Mouse (Mus musculus) CH12.LX (cell line): ENCODE results near the gene B3gat3.

Experiments
- BHLHE40 ChIP-seq: IDR thresholded peaks from 2 replicates; pipeline ENCODE4 v1.6.1; 2011; ENCODE audit warnings: mild to moderate bottlenecking, low read depth, low read length, improper control_type of control experiment
- CTCF ChIP-seq, 2 experiments: IDR thresholded peaks in 1 of 2; conservative IDR thresholded peaks in 1 of 2; 2 replicates each; pipeline ENCODE4 v1.5.1; 2011 to 2012; ENCODE audit warnings: low read depth in 2 of 2, low read length in 2 of 2, improper control_type of control experiment in 1 of 2, inconsistent platforms in 1 of 2, mild to moderate bottlenecking in 1 of 2, moderate library complexity in 1 of 2
- EP300 ChIP-seq: IDR thresholded peaks from 2 replicates; pipeline ENCODE4 v1.6.1; 2011; ENCODE audit warnings: low read length, improper control_type of control experiment
- GABPA ChIP-seq: IDR thresholded peaks from 2 replicates; pipeline ENCODE4 v1.6.1; 2012; ENCODE audit warnings: low read depth, low read length, improper control_type of control experiment, inconsistent platforms; ENCODE audit not compliant: insufficient replicate concordance
- JUND ChIP-seq: conservative IDR thresholded peaks from 2 replicates; pipeline ENCODE4 v1.6.1; 2011; ENCODE audit warnings: low read depth, low read length, improper control_type of control experiment
- MAFK ChIP-seq: IDR thresholded peaks from 2 replicates; pipeline ENCODE4 v1.6.1; 2011; ENCODE audit warnings: low read length, improper control_type of control experiment; ENCODE audit not compliant: insufficient replicate concordance
- MAZ ChIP-seq: IDR thresholded peaks from 2 replicates; pipeline ENCODE4 v1.6.1; 2012; ENCODE audit warnings: low read depth, mild to moderate bottlenecking, inconsistent platforms, low read length, improper control_type of control experiment, moderate library complexity
- NELFE ChIP-seq: IDR thresholded peaks from 2 replicates; pipeline ENCODE4 v1.6.1; 2011; ENCODE audit warnings: low read depth, low read length, improper control_type of control experiment
- POLR2A ChIP-seq: IDR thresholded peaks from 2 replicates; pipeline ENCODE4 v1.6.1; 2011; ENCODE audit warnings: low read depth, mild to moderate bottlenecking, improper control_type of control experiment, low read length
- RAD21 ChIP-seq: IDR thresholded peaks from 2 replicates; pipeline ENCODE4 v1.6.1; 2011; ENCODE audit warnings: low read depth, mild to moderate bottlenecking, low read length, improper control_type of control experiment, moderate library complexity
- RCOR1 ChIP-seq: conservative IDR thresholded peaks from 2 replicates; pipeline ENCODE4 v1.6.1; 2012; ENCODE audit warnings: low read depth, mild to moderate bottlenecking, inconsistent platforms, low read length, improper control_type of control experiment
- USF2 ChIP-seq: conservative IDR thresholded peaks from 2 replicates; pipeline ENCODE4 v1.6.1; 2011; ENCODE audit warnings: low read depth, low read length, improper control_type of control experiment
- ZC3H11A ChIP-seq: IDR thresholded peaks from 2 replicates; pipeline ENCODE4 v1.6.1; 2012; ENCODE audit warnings: low read depth, mild to moderate bottlenecking, inconsistent platforms, low read length, improper control_type of control experiment
- ZNF384 ChIP-seq: IDR thresholded peaks from 2 replicates; pipeline ENCODE4 v1.6.1; 2012; ENCODE audit warnings: low read depth, low read length, improper control_type of control experiment, inconsistent platforms

DNA sequence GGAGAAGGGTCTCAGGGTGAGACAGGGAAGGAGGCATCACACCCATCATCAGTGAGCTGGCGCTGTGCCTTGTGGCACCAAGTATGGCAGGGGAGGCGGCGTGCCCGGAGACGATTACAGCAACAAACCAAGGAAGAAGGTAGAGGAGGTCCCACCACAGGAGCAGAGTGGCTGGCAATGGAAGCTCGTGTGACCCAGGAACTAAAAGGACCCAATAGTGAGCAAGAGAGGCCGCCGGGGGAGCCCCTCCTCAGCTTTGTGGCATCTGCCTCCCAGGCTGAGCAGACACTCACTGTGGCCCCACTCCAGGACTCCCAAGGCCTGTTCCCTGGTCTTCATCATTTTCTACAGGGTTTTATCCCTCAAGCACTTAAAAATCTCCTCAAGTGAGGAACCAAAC is 45.6 kb downstream of the B3gat3 start:
- TF ChIP-seq EP300 (no peak), CTCF (conservative IDR thresholded peaks at IDR 0.05 in 1 of 2, IDR thresholded peaks at IDR 0.05 in 1 of 2; ENCODE audit: low read depth in 2 of 2, low read length in 2 of 2) (no peak), ZNF384 (no peak), RCOR1 (no peak), MAFK (no peak), GABPA (no peak), RAD21 (no peak), USF2 (no peak), NELFE (no peak), POLR2A (no peak), BHLHE40 (no peak), ZC3H11A (no peak), JUND (no peak), MAZ (no peak)
